Mouse (Mus musculus) CH12.LX (cell line): ENCODE measurements around the gene Mt3. TPM values are rescaled to one million over a fixed set of nuclear protein-coding genes. Genes with fewer than 3 reads are reported as not detected.

Experiments
- DNase-seq: peaks from one replicate; pipeline ENCODE4 v3.0.0-alpha.2; 2013; ENCODE audit errors: extremely low read depth
- H3K27ac ChIP-seq: 2 replicates; pipeline ENCODE4 v1.5.1; 2012; ENCODE audit warnings: low read depth, mild to moderate bottlenecking, control low read depth, moderate library complexity; ENCODE audit not compliant: insufficient read depth
- H3K27me3 ChIP-seq: replicated peaks from 2 replicates; pipeline ENCODE3; 2012; ENCODE audit warnings: inconsistent platforms
- H3K36me3 ChIP-seq, 2 experiments: replicated peaks in 1 of 2; 2 replicates each; pipeline versions ENCODE3 to v1.6.1; 2012; ENCODE audit warnings: inconsistent platforms in 1 of 2, low read length in 1 of 2, mild to moderate bottlenecking in 1 of 2, mixed read lengths in 1 of 2, moderate library complexity in 1 of 2; ENCODE audit not compliant: control insufficient read depth in 1 of 2, insufficient read depth in 1 of 2
- H3K4me1 ChIP-seq, 2 experiments: 2 replicates each; pipeline ENCODE4 v1.6.1; 2012; ENCODE audit warnings: inconsistent platforms in 1 of 2, moderate library complexity in 1 of 2; ENCODE audit not compliant: insufficient read depth in 2 of 2, control insufficient read depth in 1 of 2
- H3K4me2 ChIP-seq: 2 replicates; pipeline ENCODE4 v1.6.1; 2012; ENCODE audit warnings: low read depth, mild to moderate bottlenecking, control low read depth; ENCODE audit not compliant: poor library complexity, insufficient read depth, severe bottlenecking
- H3K4me3 ChIP-seq, 3 experiments: fragments of 150-350 bp in 1 of 3; sonication (generic) in 1 of 3; replicated peaks in 1 of 3; 2 replicates each; pipeline versions ENCODE3 to v1.5.1; 2011 to 2012; ENCODE audit warnings: low read depth in 2 of 3, low read length in 2 of 3, mild to moderate bottlenecking in 2 of 3, moderate library complexity in 2 of 3, control low read depth in 1 of 3, improper control_type of control experiment in 1 of 3, inconsistent platforms in 1 of 3, mixed read lengths in 1 of 3; ENCODE audit not compliant: poor library complexity in 1 of 3
- H3K79me2 ChIP-seq: replicated peaks from 2 replicates; pipeline ENCODE4 v1.6.1; 2012; ENCODE audit warnings: mild to moderate bottlenecking, moderate library complexity; ENCODE audit not compliant: control insufficient read depth, poor library complexity, insufficient read depth, severe bottlenecking; ENCODE audit errors: extremely low read depth
- H3K9ac ChIP-seq: 2 replicates; pipeline ENCODE4 v1.6.1; 2012; ENCODE audit warnings: low read depth, mild to moderate bottlenecking, control low read depth, moderate library complexity; ENCODE audit not compliant: insufficient read depth
- H3K9me3 ChIP-seq: replicated peaks from 2 replicates; pipeline ENCODE3; 2012; ENCODE audit warnings: low read length, inconsistent platforms, mixed read lengths
- BHLHE40 ChIP-seq: IDR thresholded peaks from 2 replicates; pipeline ENCODE4 v1.6.1; 2011; ENCODE audit warnings: mild to moderate bottlenecking, low read depth, low read length, improper control_type of control experiment
- CHD1 ChIP-seq: IDR thresholded peaks from 2 replicates; pipeline ENCODE4 v1.6.1; 2012; ENCODE audit warnings: low read depth, low read length, improper control_type of control experiment, inconsistent platforms
- CHD2 ChIP-seq: IDR thresholded peaks from 2 replicates; pipeline ENCODE4 v1.6.1; 2011; ENCODE audit warnings: low read length, improper control_type of control experiment
- ELF1 ChIP-seq: IDR thresholded peaks from 2 replicates; pipeline ENCODE4 v1.6.1; 2014; ENCODE audit warnings: low read depth, mild to moderate bottlenecking, inconsistent platforms, low read length, improper control_type of control experiment
- ETS1 ChIP-seq: conservative IDR thresholded peaks from 2 replicates; pipeline ENCODE4 v1.6.1; 2012; ENCODE audit warnings: low read depth, mild to moderate bottlenecking, inconsistent platforms, low read length, improper control_type of control experiment, moderate library complexity
- GABPA ChIP-seq: IDR thresholded peaks from 2 replicates; pipeline ENCODE4 v1.6.1; 2012; ENCODE audit warnings: low read depth, low read length, improper control_type of control experiment, inconsistent platforms; ENCODE audit not compliant: insufficient replicate concordance
- HCFC1 ChIP-seq: IDR thresholded peaks from 2 replicates; pipeline ENCODE4 v1.6.1; 2012; ENCODE audit warnings: low read depth, mild to moderate bottlenecking, inconsistent platforms, low read length, improper control_type of control experiment
- JUN ChIP-seq: IDR thresholded peaks from 2 replicates; pipeline ENCODE4 v1.6.1; 2011; ENCODE audit warnings: low read depth, mild to moderate bottlenecking, low read length, improper control_type of control experiment, moderate library complexity; ENCODE audit not compliant: insufficient read depth
- JUND ChIP-seq: conservative IDR thresholded peaks from 2 replicates; pipeline ENCODE4 v1.6.1; 2011; ENCODE audit warnings: low read depth, low read length, improper control_type of control experiment
- KAT2A ChIP-seq: IDR thresholded peaks from 2 replicates; pipeline ENCODE4 v1.6.1; 2012; ENCODE audit warnings: low read length, improper control_type of control experiment, inconsistent platforms; ENCODE audit not compliant: insufficient replicate concordance
- MYC ChIP-seq: IDR thresholded peaks from 2 replicates; pipeline ENCODE4 v1.6.1; 2011; ENCODE audit warnings: low read depth, mild to moderate bottlenecking, improper control_type of control experiment, low read length
- NELFE ChIP-seq: IDR thresholded peaks from 2 replicates; pipeline ENCODE4 v1.6.1; 2011; ENCODE audit warnings: low read depth, low read length, improper control_type of control experiment
- NRF1 ChIP-seq: IDR thresholded peaks from 2 replicates; pipeline ENCODE4 v1.6.1; 2014; ENCODE audit warnings: low read depth, mild to moderate bottlenecking, inconsistent platforms, low read length, improper control_type of control experiment, moderate library complexity
- PAX5 ChIP-seq: IDR thresholded peaks from 2 replicates; pipeline ENCODE4 v1.6.1; 2012; ENCODE audit warnings: low read length, inconsistent platforms, mixed read lengths
- POLR2AphosphoS2 ChIP-seq: IDR thresholded peaks from 2 replicates; pipeline ENCODE4 v1.6.1; 2011; ENCODE audit warnings: low read depth, low read length, improper control_type of control experiment
- RAD21 ChIP-seq: IDR thresholded peaks from 2 replicates; pipeline ENCODE4 v1.6.1; 2011; ENCODE audit warnings: low read depth, mild to moderate bottlenecking, low read length, improper control_type of control experiment, moderate library complexity
- SIN3A ChIP-seq: IDR thresholded peaks from 2 replicates; pipeline ENCODE4 v1.6.1; 2012; ENCODE audit warnings: low read length, improper control_type of control experiment, inconsistent platforms
- UBTF ChIP-seq: IDR thresholded peaks from 2 replicates; pipeline ENCODE4 v1.6.1; 2012; ENCODE audit warnings: low read depth, mild to moderate bottlenecking, inconsistent platforms, low read length, improper control_type of control experiment, moderate library complexity
- USF1 ChIP-seq: IDR thresholded peaks from 2 replicates; pipeline ENCODE4 v1.6.1; 2014; ENCODE audit warnings: low read depth, mild to moderate bottlenecking, inconsistent platforms, low read length, improper control_type of control experiment
- ZC3H11A ChIP-seq: IDR thresholded peaks from 2 replicates; pipeline ENCODE4 v1.6.1; 2012; ENCODE audit warnings: low read depth, mild to moderate bottlenecking, inconsistent platforms, low read length, improper control_type of control experiment
- ZKSCAN1 ChIP-seq: IDR thresholded peaks from 2 replicates; pipeline ENCODE4 v1.6.1; 2012; ENCODE audit warnings: low read depth, inconsistent platforms, low read length, improper control_type of control experiment, borderline replicate concordance
- ZMIZ1 ChIP-seq: IDR thresholded peaks from 2 replicates; pipeline ENCODE4 v1.6.1; 2012; ENCODE audit warnings: low read depth, mild to moderate bottlenecking, inconsistent platforms, low read length, improper control_type of control experiment
- ZNF384 ChIP-seq: IDR thresholded peaks from 2 replicates; pipeline ENCODE4 v1.6.1; 2012; ENCODE audit warnings: low read depth, low read length, improper control_type of control experiment, inconsistent platforms
- dilution Hi-C: fragments of 300-500 bp; cut with MboI; formaldehyde crosslinking; loops from 2 replicates; pipeline ENCODE4 v1.14.3; 2020; ENCODE audit warnings: low sequenced_read_pairs; ENCODE audit not compliant: extremely low pct_unique_long_range_greater_than_20kb, extremely low pct_ligation_motif_present
- in situ Hi-C: fragments of 300-500 bp; cut with MboI; formaldehyde crosslinking; loops from 3 replicates; pipeline ENCODE4 v1.14.3; 2019; ENCODE audit warnings: low sequenced_read_pairs, low pct_ligation_motif_present, low pct_unique_long_range_greater_than_20kb, mixed read lengths
- polyA plus RNA-seq: library from polyadenylated mRNA; unstranded; fragments of >175 nt; gene quantifications from 2 replicates; pipeline ENCODE4 v1.2.1, GENCODE M21; 2012; ENCODE audit warnings: low read depth; ENCODE audit not compliant: insufficient read length
- total RNA-seq, 2 experiments: library from RNA; depleted of rRNA; stranded (reverse); fragments of 300-350 nt in 1 of 2; fragments of >200 nt in 1 of 2; gene quantifications; 2 replicates each; pipeline ENCODE4 v1.2.3; 2012 to 2014

The Mt3 gene
- total and polyA plus RNA-seq, 3 experiments = 1.9 to 20.6 TPM; not detected in 1

DNA sequence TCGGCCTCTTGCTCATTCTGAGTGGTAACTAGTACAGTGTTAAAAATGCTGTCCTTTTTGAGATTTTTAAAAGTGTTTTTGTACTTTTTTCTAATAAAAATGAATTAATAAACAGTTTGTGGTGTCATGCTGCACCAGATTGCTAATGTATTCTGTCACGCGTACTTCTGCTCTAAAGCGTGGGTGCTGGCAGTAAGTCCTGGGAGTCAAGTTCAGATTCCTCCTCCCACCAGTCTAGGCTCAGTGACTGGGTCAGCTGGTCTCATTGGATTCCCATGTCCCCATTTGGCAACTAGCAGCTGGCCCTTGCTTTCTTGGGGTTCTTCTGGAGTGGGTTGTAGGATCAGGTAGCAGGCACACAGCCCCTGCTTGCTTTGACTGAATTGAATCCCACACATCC lies 22.3 kb upstream of the Mt3 start:
- TF ChIP-seq NRF1 (no peak), POLR2AphosphoS2 (no peak), GABPA (no peak), CHD1 (no peak)
- Histone ChIP-seq H3K36me3 (no peaks in the 10 kb centered on the region), H3K4me1 (peaks cover 0 to 5% of the 10 kb centered on the region in 2 experiments; a peak in 2 of 4 replicates), H3K27me3 (peaks cover 3% of the 10 kb centered on the region), H3K27ac (no peak overlapping the region), H3K4me2 (no peak overlapping the region), H3K4me3 (no peak overlapping the region), H3K79me2 (no peaks in the 10 kb centered on the region), H3K9me3 (peaks cover 4% of the 10 kb centered on the region), H3K9ac (no peak overlapping the region)
- dilution Hi-C loops (no loop called here), in situ Hi-C loops (no loop called here)
- DNase-seq = no peak

DNA sequence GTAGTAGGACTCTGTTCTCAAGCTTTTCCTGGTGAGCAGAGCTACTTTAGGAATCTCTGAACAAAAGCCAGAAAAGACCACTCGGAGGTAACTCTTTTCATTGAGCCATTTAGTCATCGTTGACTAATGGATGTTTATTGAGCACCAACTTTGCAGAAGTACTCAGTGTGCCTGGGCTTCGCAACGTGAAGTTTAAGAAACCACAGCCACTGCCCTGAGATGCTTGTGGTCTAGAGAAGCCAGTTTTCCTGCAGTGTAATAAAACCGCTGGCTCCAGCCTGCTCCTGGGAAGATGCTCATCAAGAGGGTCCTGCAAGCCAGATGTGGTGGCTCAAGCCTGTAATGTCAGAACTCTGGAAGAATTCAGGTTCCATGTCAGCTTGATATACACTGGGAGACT lies 20.3 kb upstream of the Mt3 start:
- Histone ChIP-seq H3K4me3 (no peak overlapping the region), H3K79me2 (no peaks in the 10 kb centered on the region), H3K4me2 (no peak overlapping the region), H3K9ac (no peak overlapping the region), H3K36me3 (no peaks in the 10 kb centered on the region), H3K27ac (no peak overlapping the region), H3K27me3 (peaks cover 4% of the 10 kb centered on the region), H3K4me1 (peaks cover 0 to 5% of the 10 kb centered on the region in 2 experiments; a peak in 2 of 4 replicates)
- in situ Hi-C loops = no loop called here
- dilution Hi-C loops = no loop called here
- DNase-seq = no peak
- no peak for TF ChIP-seq HCFC1
- TF ChIP-seq MYC = no peak
- TF ChIP-seq PAX5 = no peak
- no peak for TF ChIP-seq ZNF384
- no peak for TF ChIP-seq ZMIZ1
- TF ChIP-seq UBTF = no peak
- TF ChIP-seq ETS1 = no peak
- TF ChIP-seq BHLHE40 = no peak
- TF ChIP-seq NELFE = no peak
- no peak for TF ChIP-seq ZC3H11A
- TF ChIP-seq CHD2 = no peak
- TF ChIP-seq KAT2A = no peak
- no peak for TF ChIP-seq RAD21
- TF ChIP-seq JUN = no peak
- TF ChIP-seq ELF1 = no peak
- TF ChIP-seq CHD1 = no peak
- TF ChIP-seq SIN3A = no peak
- no peak for TF ChIP-seq JUND
- no peak for TF ChIP-seq ZKSCAN1
- TF ChIP-seq USF1 = no peak
- TF ChIP-seq, all 38 proteins: peak for 0
- peaks cover 4% of the 10 kb centered on the region for H3K9me3 ChIP-seq
